Mouse (Mus musculus): ENCODE measurements around the gene Slc12a7.

GRCm38 (mm10) chr13:73804914-73805313 is 72.0 kb downstream of the Slc12a7 start:
- TF ChIP-seq EP300 (IDR thresholded peaks at IDR 0.05; ENCODE audit: low read depth) (no peak), CTCF (IDR thresholded peaks at IDR 0.05; ENCODE audit: low read depth) (no peak)

Measured in heart, postnatal 0 days (tissue).